19 mouse cellular contexts compared by ENCODE assay signal in the genomic region with DNA sequence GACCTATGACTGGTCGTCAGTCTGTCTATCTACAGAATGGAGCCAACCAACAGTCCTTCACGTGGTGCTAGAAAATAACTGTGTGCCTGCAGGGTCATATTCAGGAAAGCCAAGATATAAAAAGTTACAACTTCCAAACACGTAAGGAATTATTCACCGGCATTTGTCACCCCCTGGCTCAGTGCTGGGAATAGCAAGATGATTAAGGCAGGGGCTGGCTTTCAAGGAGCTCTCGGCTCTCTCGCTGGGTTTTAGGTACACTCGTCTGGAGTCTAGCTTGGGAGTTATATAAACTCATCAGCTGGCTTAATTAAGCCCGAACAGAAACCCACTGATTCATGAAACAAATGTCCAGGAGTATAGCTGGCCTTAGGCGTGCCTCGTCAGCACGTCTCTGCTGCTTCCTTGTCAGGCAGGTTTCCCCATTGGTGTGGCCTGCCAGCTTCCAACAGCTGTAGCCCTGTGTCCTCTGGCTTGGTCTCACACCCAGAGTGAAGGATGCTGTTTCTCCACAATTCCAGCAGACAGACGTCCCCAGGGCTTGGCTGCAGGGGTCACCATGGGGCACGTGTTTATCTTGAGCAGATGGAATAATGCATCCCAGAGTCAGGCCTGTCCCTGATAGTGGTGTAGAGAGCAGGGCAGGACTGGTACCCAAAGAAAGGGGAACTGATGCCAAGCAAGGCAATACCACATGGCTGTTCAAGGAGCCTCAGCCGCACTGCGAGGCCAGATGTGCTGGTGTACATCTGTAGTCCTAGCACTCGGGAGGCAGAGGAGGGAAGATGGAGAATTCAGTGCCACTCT. TPM values are rescaled to one million over a fixed set of nuclear protein-coding genes. Genes with fewer than 3 reads are reported as not detected.
DNase-seq lines count a peak whose midpoint lies in the region; TF ChIP-seq lines count a peak whose summit lies in the region.
"Had no signal": no experiment of that assay in that cellular context is flagged by ENCODE, and none has a peak within 500 bp of the region (broad histone marks: within the 10 kb centered on the region; RNA-seq: fewer than 3 reads in every experiment).

No protein-coding gene starts in this region.

- H3K27me3 ChIP-seq in kidney, adult 2 months (replicated peaks; ENCODE audit: control insufficient read depth, insufficient read depth, low read length), result no peaks in the 10 kb centered on the region
- H3K27me3 ChIP-seq in spleen, adult 2 months (ENCODE audit: control insufficient read depth, insufficient read depth, low read length), result no peaks in the 10 kb centered on the region
- H3K27me3 ChIP-seq: heart, embryonic 13.5 days; stomach, embryonic 15.5 days had no signal

- H3K4me1 ChIP-seq in kidney, adult 2 months (ENCODE audit: control insufficient read depth, insufficient read depth, low read length), result peaks cover 46% of the 10 kb centered on the region
- peaks cover 62% of the 10 kb centered on the region; the same call in 1 of the 2 replicates for H3K4me1 ChIP-seq in spleen, adult 2 months (ENCODE audit: control insufficient read depth, insufficient read depth, insufficient read length)

- H3K36me3 ChIP-seq in kidney, adult 2 months (ENCODE audit: control insufficient read depth, insufficient read depth, low read length), result no peaks in the 10 kb centered on the region
- H3K36me3 ChIP-seq in spleen, adult 2 months (ENCODE audit: control insufficient read depth, insufficient read depth, low read length), result peaks cover 8% of the 10 kb centered on the region; the same call in 1 of the 2 replicates
- H3K36me3 ChIP-seq: liver, embryonic 13.5 days; stomach, embryonic 15.5 days had no signal

- TF ChIP-seq CTCF in kidney, adult 2 months (conservative IDR thresholded peaks at IDR 0.05; ENCODE audit: insufficient read depth, insufficient read length, low read depth, low read length), result no peak
- TF ChIP-seq CTCF in spleen, adult 2 months (IDR thresholded peaks at IDR 0.05; ENCODE audit: extremely low read depth, insufficient read depth, insufficient read length, insufficient replicate concordance), result no peak

- no peak for TF ChIP-seq POLR2A in kidney, adult 2 months (IDR thresholded peaks at IDR 0.05; ENCODE audit: low read depth, low read length)
- no peak for TF ChIP-seq POLR2A in spleen, adult 2 months (IDR thresholded peaks at IDR 0.05; ENCODE audit: low read depth, low read length)

- 69% methylated on average over 16 of the region's 16 CpGs for WGBS in kidney, adult 2 months
- WGBS in spleen, adult 2 months, result 67% methylated on average over 16 of the region's 16 CpGs

- DNase-seq in cerebellum, adult 11-12 months, result peak; percentile 27
- no peak for DNase-seq in cerebellum, adult 9-11 months
- no peak for DNase-seq in kidney, adult 2 months
- no peak for DNase-seq in kidney, postnatal 10 days
- no peak for DNase-seq in spleen, adult 2 months (ENCODE audit: low read depth in 1 of 2, low spot score in 2 of 2)
- DNase-seq in spleen, postnatal 36 days (ENCODE audit: low spot score in 2 of 2), result no peak
- DNase-seq in frontal cortex, adult 2 months (ENCODE audit: extremely low spot score in 1 of 2, low spot score in 1 of 2), result no peak
- no peak for DNase-seq in adrenal gland, postnatal 25 days
- DNase-seq: adrenal gland, adult 2 months; cerebellum, adult 9-10 months; heart, adult 11 months; heart, postnatal 36 days; layer of hippocampus, postnatal 36 days; left cerebral cortex, postnatal 4 days; liver, embryonic 13.5 days; thymus, adult 2 months had no signal

- H3K27ac ChIP-seq in kidney, adult 2 months (ENCODE audit: insufficient read depth, low read depth, low read length), result 0 out of 2 replicates have a peak overlapping the region, but pooled peaks have one; percentile 21
- peak overlapping the region; percentile 39 for H3K27ac ChIP-seq in spleen, adult 2 months (ENCODE audit: insufficient read depth, low read length)
- H3K27ac ChIP-seq: heart, embryonic 13.5 days; liver, embryonic 13.5 days; stomach, embryonic 15.5 days had no signal

- H3K4me3 ChIP-seq in kidney, adult 2 months (ENCODE audit: insufficient read depth, low read depth, low read length), result no peak overlapping the region
- no peak overlapping the region for H3K4me3 ChIP-seq in spleen, adult 2 months (ENCODE audit: extremely low read depth, insufficient read depth, insufficient read length)
- H3K4me3 ChIP-seq: heart, embryonic 13.5 days; liver, embryonic 13.5 days; megakaryocyte, embryonic 14.5 days; stomach, embryonic 15.5 days had no signal

RNA-seq across cellular contexts. Expression of gene Sbk1, which starts 9.7 kb away (rescaled TPM):
- polyA plus RNA-seq in kidney, adult 2 months (2012; rRNA removed), result 29.2 and 31.5 TPM in 2 replicates
- polyA plus RNA-seq in spleen, adult 2 months (2012; rRNA removed), result 73.4 and 99.1 TPM in 2 replicates
- 54.4 and 56.0 TPM in 2 replicates for polyA plus RNA-seq in frontal cortex, adult 2 months (2012; rRNA removed)
- 72.1 and 102 TPM in 2 replicates for total RNA-seq in adrenal gland, postnatal 25 days (2021)
